Mouse (Mus musculus): ENCODE data around the gene Rb1. TPM values are rescaled to one million over a fixed set of nuclear protein-coding genes. Genes with fewer than 3 reads are reported as not detected.

Rb1 gene
- polyA plus RNA-seq, 1 experiment = 2.7 TPM

- Histone ChIP-seq H3K79me2 (ENCODE audit: control insufficient read depth, insufficient read depth) (no peaks in the 10 kb centered on the region), H3K79me3 (ENCODE audit: low read depth) (no peaks in the 10 kb centered on the region), H3K36me3 (ENCODE audit: control insufficient read depth, insufficient read depth) (no peaks in the 10 kb centered on the region), H3K27me3 (ENCODE audit: control insufficient read depth, insufficient read depth, insufficient read length) (no peaks in the 10 kb centered on the region), H3K4me3 (ENCODE audit: insufficient read depth, poor library complexity, severe bottlenecking) (no peak overlapping the region), H3ac (ENCODE audit: control insufficient read depth, insufficient read length, low read depth) (no peak overlapping the region)
- no peak for TF ChIP-seq FOSL1 (IDR thresholded peaks at IDR 0.05; ENCODE audit: insufficient read depth, low read length, poor library complexity, severe bottlenecking)
- TF ChIP-seq USF1 (IDR thresholded peaks at IDR 0.05; ENCODE audit: low read depth) = no peak
- TF ChIP-seq CEBPB (IDR thresholded peaks at IDR 0.05; ENCODE audit: low read depth) = no peak
- TF ChIP-seq MAX (IDR thresholded peaks at IDR 0.05) = no peak
- TF ChIP-seq CTCF (IDR thresholded peaks at IDR 0.05; ENCODE audit: control insufficient read depth, insufficient read depth, insufficient read length) = no peak
- no peak for TF ChIP-seq MYOD1 (IDR thresholded peaks at IDR 0.05; ENCODE audit: control insufficient read depth, insufficient read length, low read depth)
- no peak for TF ChIP-seq MYOG (IDR thresholded peaks at IDR 0.05; ENCODE audit: control insufficient read depth, extremely low read depth, insufficient read length)
Measured at GRCm38 (mm10) chr14:73333880-73334279, 8.3 kb upstream of the Rb1 start.

DNA sequence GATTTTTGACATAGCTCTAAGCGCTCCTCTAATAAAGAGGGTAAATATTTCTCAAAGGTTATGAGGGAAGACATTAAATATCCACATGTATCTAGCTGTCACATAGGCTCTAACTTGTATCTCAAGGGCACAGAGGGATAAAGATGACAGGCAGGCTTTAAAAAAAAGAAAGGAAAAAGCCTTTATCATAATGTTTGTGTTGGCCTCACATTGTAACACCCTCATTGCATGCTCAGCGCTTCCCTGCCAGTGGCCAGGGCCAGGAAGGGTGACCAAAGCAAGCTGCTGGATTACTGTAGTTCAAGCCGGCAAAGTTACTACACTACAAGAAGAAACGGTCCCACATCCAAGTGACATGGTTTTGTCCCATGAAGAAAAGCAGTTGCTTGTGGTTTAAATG is 5.8 kb upstream of the Rb1 start:
- Histone ChIP-seq H3K4me3 (ENCODE audit: insufficient read depth, poor library complexity, severe bottlenecking) (no peak overlapping the region), H3K27me3 (ENCODE audit: control insufficient read depth, insufficient read depth, insufficient read length) (no peaks in the 10 kb centered on the region), H3K79me2 (ENCODE audit: control insufficient read depth, insufficient read depth) (no peaks in the 10 kb centered on the region), H3K79me3 (ENCODE audit: low read depth) (no peaks in the 10 kb centered on the region), H3ac (ENCODE audit: control insufficient read depth, insufficient read length, low read depth) (no peak overlapping the region), H3K36me3 (ENCODE audit: control insufficient read depth, insufficient read depth) (no peaks in the 10 kb centered on the region)
- TF ChIP-seq MAX (IDR thresholded peaks at IDR 0.05) (no peak), CTCF (IDR thresholded peaks at IDR 0.05; ENCODE audit: control insufficient read depth, insufficient read depth, insufficient read length) (no peak), MYOG (IDR thresholded peaks at IDR 0.05; ENCODE audit: control insufficient read depth, extremely low read depth, insufficient read length) (no peak), FOSL1 (IDR thresholded peaks at IDR 0.05; ENCODE audit: insufficient read depth, low read length, poor library complexity, severe bottlenecking) (no peak), USF1 (IDR thresholded peaks at IDR 0.05; ENCODE audit: low read depth) (no peak)

- no peak overlapping the region for H3ac ChIP-seq (ENCODE audit: control insufficient read depth, insufficient read length, low read depth)
- H3K27me3 ChIP-seq (ENCODE audit: control insufficient read depth, insufficient read depth, insufficient read length) = no peaks in the 10 kb centered on the region
- H3K4me3 ChIP-seq (ENCODE audit: insufficient read depth, poor library complexity, severe bottlenecking) = no peak overlapping the region
- TF ChIP-seq MYOG (IDR thresholded peaks at IDR 0.05; ENCODE audit: control insufficient read depth, extremely low read depth, insufficient read length) (no peak), FOSL1 (IDR thresholded peaks at IDR 0.05; ENCODE audit: insufficient read depth, low read length, poor library complexity, severe bottlenecking) (no peak), MAX (IDR thresholded peaks at IDR 0.05) (no peak)
- no peaks in the 10 kb centered on the region for H3K36me3 ChIP-seq (ENCODE audit: control insufficient read depth, insufficient read depth)
- no peaks in the 10 kb centered on the region for H3K79me2 ChIP-seq (ENCODE audit: control insufficient read depth, insufficient read depth)
- no peaks in the 10 kb centered on the region for H3K79me3 ChIP-seq (ENCODE audit: low read depth)
Measured at GRCm38 (mm10) chr14:73329871-73330270, 4.2 kb upstream of the Rb1 start.

GRCm38 (mm10) chr14:73326511-73326910 is 889 bp upstream of the Rb1 start:
- H3K79me2 ChIP-seq (ENCODE audit: control insufficient read depth, insufficient read depth) = no peaks in the 10 kb centered on the region
- no peak for TF ChIP-seq MYOD1 (IDR thresholded peaks at IDR 0.05; ENCODE audit: control insufficient read depth, insufficient read length, low read depth)
- TF ChIP-seq USF1 (IDR thresholded peaks at IDR 0.05; ENCODE audit: low read depth) = no peak
- no peaks in the 10 kb centered on the region for H3K36me3 ChIP-seq (ENCODE audit: control insufficient read depth, insufficient read depth)
- H3K27me3 ChIP-seq (ENCODE audit: control insufficient read depth, insufficient read depth, insufficient read length) = no peaks in the 10 kb centered on the region
- peak overlapping the region; percentile 38 for H3ac ChIP-seq (ENCODE audit: control insufficient read depth, insufficient read length, low read depth)
- H3K79me3 ChIP-seq (ENCODE audit: low read depth) = no peaks in the 10 kb centered on the region
- peak overlapping the region; percentile 59 for H3K4me3 ChIP-seq (ENCODE audit: insufficient read depth, poor library complexity, severe bottlenecking)

- no peaks in the 10 kb centered on the region for H3K27me3 ChIP-seq (ENCODE audit: control insufficient read depth, insufficient read depth, insufficient read length)
- TF ChIP-seq CEBPB (IDR thresholded peaks at IDR 0.05; ENCODE audit: low read depth) = no peak
- H3K4me3 ChIP-seq (ENCODE audit: insufficient read depth, poor library complexity, severe bottlenecking) = peak overlapping the region; percentile 59
- H3ac ChIP-seq (ENCODE audit: control insufficient read depth, insufficient read length, low read depth) = peak overlapping the region; percentile 81
- no peaks in the 10 kb centered on the region for H3K79me3 ChIP-seq (ENCODE audit: low read depth)
- no peaks in the 10 kb centered on the region for H3K36me3 ChIP-seq (ENCODE audit: control insufficient read depth, insufficient read depth)
- no peaks in the 10 kb centered on the region for H3K79me2 ChIP-seq (ENCODE audit: control insufficient read depth, insufficient read depth)
Measured at GRCm38 (mm10) chr14:73324634-73325455, 777 bp downstream of the Rb1 start.

- Histone ChIP-seq H3K36me3 (ENCODE audit: control insufficient read depth, insufficient read depth) (no peaks in the 10 kb centered on the region), H3ac (ENCODE audit: control insufficient read depth, insufficient read length, low read depth) (no peak overlapping the region), H3K79me2 (ENCODE audit: control insufficient read depth, insufficient read depth) (no peaks in the 10 kb centered on the region), H3K27me3 (ENCODE audit: control insufficient read depth, insufficient read depth, insufficient read length) (no peaks in the 10 kb centered on the region), H3K79me3 (ENCODE audit: low read depth) (no peaks in the 10 kb centered on the region), H3K4me3 (ENCODE audit: insufficient read depth, poor library complexity, severe bottlenecking) (no peak overlapping the region)
- TF ChIP-seq CTCF (IDR thresholded peaks at IDR 0.05; ENCODE audit: control insufficient read depth, insufficient read depth, insufficient read length) (no peak), MAX (IDR thresholded peaks at IDR 0.05) (no peak), USF1 (IDR thresholded peaks at IDR 0.05; ENCODE audit: low read depth) (no peak), MYOD1 (IDR thresholded peaks at IDR 0.05; ENCODE audit: control insufficient read depth, insufficient read length, low read depth) (no peak), MYOG (IDR thresholded peaks at IDR 0.05; ENCODE audit: control insufficient read depth, extremely low read depth, insufficient read length) (no peak), FOSL1 (IDR thresholded peaks at IDR 0.05; ENCODE audit: insufficient read depth, low read length, poor library complexity, severe bottlenecking) (no peak), CEBPB (IDR thresholded peaks at IDR 0.05; ENCODE audit: low read depth) (no peak)
Measured at GRCm38 (mm10) chr14:73323965-73324364, 1.7 kb downstream of the Rb1 start.

Measured in C2C12 (cell line).